ENCODE assay signal across 15 mouse cellular contexts in genomic region chr3:86950652-86951051, GRCm38 (mm10).
DNase-seq lines count a peak whose midpoint lies in the region.
"Had no signal": no experiment of that assay in that cellular context is flagged by ENCODE, and none has a peak within 500 bp of the region (broad histone marks: within the 10 kb centered on the region; RNA-seq: fewer than 3 reads in every experiment).

No protein-coding gene starts in this region.

- DNase-seq in ES-CJ7 (ENCODE audit: low read depth, low spot score), result peak; percentile 93
- DNase-seq in R1 (ENCODE audit: low read depth, low spot score), result peak; percentile 92
- DNase-seq in ZHBTc4 (ENCODE audit: low read depth, low spot score), result peak; percentile 92
- no peak for DNase-seq in lung, postnatal 25 days (ENCODE audit: low spot score)
- DNase-seq in cerebellum, postnatal 10 days, result no peak
- DNase-seq: adrenal gland, adult 2 months; adrenal gland, postnatal 10 days; adrenal gland, postnatal 25 days; B cell, adult 2 months; cerebellum, adult 11 months; cerebellum, adult 18-20 months; cerebellum, adult 8-10 months; cerebellum, adult 9-11 months; cerebellum, postnatal 25 days; forebrain, postnatal 0 days had no signal

Comparison
In these comparisons a context has a peak if more than half of its experiments do, and no peak if none do; other contexts are left out.
1. DNase-seq: peak in ES-CJ7 (single experiment), R1 (single experiment) and ZHBTc4 (single experiment); none in lung, postnatal 25 days (single experiment) and cerebellum, postnatal 10 days (0 of 2).